Mouse (Mus musculus): ENCODE measurements around the gene Pakap.
"Not testable (repeated sequence)": the region's sequence is repeated elsewhere in the genome, so short reads cannot be mapped to it uniquely, and the experiment has no call there.

Gene Pakap

DNA sequence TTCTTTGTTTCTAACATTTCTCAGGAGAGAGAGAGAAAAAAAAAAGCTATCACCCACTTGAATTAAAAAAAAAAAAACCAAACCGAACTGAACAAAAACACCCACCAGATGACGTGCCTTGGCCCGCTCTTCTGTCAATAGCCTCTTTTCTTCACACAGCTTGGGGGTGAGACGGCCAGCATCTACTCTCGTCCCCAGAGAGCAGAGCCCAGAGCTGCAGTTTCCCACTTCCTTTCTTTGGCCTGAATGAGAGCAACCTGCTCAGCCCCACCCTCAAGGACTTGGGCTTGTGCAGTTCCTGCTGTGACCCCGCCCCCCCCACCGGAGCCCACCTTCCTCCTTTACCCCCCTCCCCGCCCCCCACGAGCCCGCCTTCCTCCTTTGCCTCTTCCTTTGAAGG, 299.5 kb downstream of the Pakap start:
- no peak for DNase-seq (ENCODE audit: low spot score in 2 of 2)

DNA sequence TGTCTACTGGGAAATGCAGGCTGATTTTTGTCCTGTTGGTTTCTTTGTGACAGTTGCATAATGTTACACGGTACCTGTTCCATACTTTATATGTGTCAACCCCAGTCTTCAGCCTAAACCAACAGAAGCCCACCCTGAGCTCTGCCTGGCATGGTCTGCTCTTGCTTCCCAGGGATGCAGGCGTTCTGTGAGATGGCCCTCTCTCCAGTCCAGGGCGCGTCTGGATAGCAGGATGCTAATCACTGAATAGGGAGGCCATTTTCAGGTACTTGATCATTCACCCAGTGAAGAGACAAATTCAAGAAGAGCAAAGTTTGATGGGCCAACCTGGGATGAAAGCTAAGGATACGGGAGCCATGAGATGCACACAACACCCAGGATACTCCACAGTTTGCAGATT, 311.2 kb downstream of the Pakap start:
- DNase-seq (ENCODE audit: low spot score in 2 of 2) = no peak

DNA sequence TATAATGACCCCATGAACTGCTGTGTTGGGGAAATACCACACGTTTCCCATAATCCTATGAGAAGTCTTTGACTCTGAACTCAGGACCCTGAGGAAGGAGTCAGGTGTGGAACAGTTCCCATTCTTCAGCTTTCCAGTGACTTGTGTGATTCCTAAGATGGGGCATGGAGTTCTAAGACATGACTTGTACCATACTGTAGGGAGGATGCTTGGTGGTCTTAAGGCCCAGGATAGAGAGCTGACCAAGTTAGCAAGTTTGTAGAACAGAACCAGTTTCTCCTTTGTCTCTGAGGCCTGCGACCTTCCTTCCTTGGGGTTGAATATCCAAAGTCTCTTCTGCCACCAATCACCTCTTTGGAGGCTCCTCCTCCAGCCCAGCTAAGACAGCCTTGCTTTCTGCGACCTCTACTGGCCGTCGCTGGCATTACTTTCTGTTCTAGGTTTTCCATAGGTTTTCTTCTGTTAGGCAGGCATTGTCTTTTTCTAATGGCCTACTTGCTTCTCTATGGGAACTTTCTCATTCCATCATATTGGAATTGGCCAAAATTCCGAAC, 311.9 kb downstream of the Pakap start:
- peak; percentile 79 to 82 for DNase-seq (ENCODE audit: low spot score in 2 of 2)

DNA sequence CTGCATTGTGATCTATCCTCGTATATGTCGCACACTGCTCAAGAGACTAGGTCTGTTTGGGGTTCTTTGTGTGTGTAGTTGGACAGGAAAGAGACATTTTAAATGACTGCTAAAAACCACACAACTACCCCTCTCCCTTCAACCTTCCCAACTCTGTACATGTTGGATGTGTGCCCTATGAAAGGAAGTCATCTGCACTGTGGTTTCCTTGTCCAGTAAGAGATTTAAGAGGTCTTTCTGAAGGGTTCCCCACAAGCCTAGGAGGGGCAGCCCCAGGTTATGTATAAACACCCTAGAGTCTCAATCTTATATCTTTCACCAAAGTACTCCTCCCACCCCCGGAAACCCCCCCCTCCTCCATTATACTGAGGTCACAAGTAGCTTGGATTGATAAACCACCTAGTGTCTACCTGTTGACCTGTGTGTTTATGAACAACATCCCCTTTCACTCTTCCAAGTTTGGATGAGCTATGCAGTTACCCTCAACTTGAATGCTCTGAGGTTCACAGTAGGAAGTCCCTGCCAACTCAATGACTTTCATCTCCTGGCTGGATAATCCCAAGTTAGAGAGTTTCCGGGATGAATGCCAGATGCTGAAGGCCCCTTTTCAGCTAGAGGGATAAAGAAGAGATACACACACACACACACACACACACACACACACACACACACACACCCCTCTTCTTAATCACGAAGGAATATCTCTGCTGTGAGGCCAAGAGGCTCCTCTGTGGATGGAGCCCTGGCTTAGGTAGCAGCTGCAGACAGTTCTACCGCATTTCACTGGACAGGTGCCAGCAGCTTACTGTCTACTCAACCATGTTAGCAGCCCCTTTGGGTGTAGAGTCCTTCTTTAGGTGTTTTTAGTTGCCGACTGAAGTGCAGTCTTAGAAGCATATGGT, 315.8 kb downstream of the Pakap start:
- DNase-seq (ENCODE audit: low spot score in 2 of 2) = no peak

DNA sequence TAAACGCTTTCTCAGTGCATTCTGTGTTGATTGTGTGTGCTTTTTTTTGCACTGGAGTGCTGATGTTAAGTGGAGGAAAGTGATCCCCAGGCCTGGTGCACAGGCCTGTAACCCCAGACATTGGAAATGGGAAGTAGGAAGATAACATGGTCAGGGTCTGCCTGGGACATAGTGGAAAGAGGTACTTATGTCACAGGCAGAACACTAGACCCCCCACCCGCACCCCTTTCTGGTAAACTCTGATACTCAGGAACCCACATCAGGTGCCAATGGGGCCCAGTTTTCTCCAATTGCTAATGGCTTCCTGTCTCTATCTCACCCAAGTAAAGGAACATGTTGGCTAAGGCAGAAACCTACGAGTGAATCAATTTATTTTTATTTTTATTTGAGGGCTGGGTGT, 316.5 kb downstream of the Pakap start:
- no peak for DNase-seq (ENCODE audit: low spot score in 2 of 2)

DNA sequence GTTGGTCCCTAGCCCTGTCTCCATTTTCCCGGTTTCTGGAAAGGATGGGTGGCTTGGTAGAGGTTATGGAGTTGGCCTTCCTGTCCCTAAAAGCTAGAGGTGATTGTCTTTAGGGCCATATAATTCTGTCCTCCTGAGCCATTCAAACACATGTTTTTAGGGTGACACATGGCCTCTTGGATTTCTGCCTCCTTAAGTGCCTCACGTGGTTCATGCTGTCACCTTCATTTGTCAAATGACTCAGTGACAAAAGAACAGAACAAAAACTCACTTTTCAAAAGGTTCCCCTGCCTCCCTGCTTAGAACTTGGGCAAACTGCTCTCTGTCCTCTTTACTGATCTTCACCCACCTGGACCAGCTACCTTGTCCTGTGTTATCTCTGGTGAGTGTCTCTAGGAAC, 317.2 kb downstream of the Pakap start:
- no peak for DNase-seq (ENCODE audit: low spot score in 2 of 2)

DNA sequence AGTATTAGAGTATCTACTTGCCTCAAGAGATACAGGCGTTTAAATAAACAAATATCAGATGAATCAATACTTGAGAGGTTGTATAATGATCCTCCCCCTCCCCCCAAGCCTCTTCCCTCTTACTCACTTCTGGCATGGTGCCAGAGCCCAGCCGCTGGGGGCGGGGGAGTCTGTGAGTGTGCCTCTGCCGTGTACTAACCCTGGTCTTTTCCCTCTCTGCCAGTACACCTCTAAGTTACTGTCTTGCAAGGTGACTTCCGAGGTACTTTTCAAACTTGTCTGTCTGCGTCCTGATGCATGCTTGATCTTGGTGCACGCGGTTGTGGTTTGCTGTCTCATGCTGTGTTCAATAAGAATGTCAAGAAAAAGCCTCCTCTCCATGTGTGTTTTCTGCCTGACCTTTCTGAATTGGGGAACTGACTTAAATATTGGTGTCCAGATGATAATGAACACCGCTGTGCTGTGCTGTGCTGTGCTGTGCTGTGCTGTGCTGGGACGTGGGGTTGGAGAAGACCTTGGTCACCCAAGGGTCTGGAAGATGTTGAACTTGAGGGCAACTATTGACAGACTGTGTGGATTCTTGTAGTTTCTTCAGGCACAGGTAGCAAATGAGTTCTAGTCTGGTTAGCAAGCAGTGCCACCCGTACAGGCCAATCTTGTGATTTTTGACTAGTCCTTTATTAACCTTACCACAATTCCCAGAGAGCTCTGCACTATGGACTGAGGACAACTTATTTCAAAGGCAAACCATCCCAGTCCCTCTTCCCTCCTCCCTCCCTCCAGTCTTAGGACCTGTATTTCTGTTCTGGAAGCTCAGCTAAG, 318.3 kb downstream of the Pakap start:
- DNase-seq (ENCODE audit: low spot score in 2 of 2) = no peak

DNA sequence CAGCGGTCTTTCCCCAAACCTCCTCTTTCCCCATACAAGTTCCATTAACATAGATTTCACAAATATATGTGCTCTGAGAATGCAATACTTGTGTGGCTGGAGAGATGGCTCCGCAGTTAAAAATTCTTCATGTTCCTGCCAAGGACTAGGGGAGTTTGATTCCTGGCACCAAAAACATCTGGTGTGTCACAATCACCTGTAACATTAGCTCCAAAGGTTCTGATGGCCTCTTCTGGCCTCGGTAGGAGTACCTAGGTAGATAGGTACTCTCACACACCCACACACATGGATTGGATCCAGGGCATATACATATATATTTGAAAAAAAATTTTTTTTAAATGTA, 318.9 kb downstream of the Pakap start:
- DNase-seq (ENCODE audit: low spot score in 2 of 2) = no peak

DNA sequence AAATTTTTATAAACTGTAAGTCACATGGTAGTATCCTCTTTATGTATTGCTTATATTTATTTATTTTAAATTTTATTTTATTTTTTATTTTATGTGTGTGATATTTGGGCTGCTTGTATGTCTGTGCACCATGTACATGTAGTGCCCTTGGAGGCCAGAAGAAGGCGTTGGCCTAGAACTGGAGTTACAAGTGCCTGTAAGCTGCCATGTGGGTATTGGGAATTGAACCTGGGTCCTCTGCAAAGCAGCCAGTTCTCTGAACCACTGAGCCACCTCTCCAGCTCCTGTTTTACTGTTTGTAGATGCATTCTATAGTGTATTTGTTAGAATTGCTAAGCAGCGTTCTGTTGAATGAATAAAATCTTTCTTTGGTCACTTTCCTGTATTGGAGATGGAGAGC, 320.3 kb downstream of the Pakap start:
- no peak for DNase-seq (ENCODE audit: low spot score in 2 of 2)

DNA sequence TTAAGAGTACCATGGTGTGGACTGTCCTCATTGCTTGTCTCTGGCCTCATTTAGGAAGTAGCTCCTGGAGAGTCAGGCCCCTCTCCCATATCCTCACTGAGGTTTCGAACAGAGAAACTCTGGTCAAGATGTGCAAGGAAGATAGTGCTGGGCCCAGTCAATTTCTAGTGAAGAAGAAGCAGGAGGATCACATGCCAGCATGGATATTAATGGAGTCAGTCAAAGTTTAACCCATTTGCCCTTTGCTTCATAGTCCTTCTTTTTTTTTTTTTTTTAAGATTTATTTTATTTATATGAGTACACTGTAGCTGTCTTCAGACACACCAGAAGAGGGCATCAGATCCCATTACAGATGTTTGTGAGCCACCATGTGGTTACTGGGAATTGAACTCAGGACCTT, 321.0 kb downstream of the Pakap start:
- DNase-seq (ENCODE audit: low spot score in 2 of 2) = not testable (repeated sequence)

DNA sequence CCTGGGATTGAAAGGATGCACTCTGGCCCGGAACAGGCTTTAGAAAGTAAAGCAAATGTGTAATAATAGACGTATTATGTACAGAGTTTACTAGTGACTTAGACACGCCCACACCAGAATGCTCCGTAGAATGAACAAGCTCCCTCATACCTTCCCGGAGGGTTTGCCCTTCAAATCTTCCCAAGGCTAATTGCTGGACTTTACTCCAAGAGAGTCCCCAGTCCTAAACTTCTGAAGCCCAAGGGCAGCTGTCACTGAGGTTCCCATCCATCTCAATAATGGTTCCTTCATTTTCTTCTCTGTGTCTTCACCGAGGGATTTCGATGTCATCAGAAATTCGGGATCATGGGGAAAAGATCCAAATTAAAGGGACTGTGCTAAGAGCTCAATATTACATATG, 321.8 kb downstream of the Pakap start:
- DNase-seq (ENCODE audit: low spot score in 2 of 2) = no peak

DNA sequence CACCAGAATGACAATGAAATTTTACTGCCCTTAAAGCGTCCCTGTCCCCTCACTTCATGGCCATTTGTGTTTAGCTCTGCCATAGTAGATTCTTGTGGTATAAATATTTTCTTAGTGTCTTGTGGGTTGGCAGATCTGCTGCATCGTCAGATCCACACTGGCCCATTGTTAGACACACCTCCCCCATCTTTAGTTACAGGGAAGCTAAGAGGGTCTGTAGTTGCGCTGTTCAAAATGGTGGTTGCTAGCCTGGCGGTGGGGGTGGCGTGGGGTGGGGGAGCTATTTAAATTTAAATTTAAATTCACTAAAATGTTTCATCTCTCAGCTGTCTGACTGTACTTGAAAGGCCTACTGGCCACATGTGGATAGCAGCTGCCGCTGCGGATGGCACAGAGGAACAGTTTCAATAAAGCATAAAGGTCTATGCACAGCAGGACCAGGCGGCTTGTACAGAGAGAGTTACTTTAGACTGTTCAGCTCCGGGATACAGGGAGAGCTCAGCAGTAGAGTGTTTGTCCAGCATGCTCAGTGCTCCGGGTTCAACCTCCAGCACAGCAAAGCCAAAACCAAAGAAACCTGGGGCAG, 324.1 kb downstream of the Pakap start:
- DNase-seq (ENCODE audit: low spot score in 2 of 2) = no peak

DNA sequence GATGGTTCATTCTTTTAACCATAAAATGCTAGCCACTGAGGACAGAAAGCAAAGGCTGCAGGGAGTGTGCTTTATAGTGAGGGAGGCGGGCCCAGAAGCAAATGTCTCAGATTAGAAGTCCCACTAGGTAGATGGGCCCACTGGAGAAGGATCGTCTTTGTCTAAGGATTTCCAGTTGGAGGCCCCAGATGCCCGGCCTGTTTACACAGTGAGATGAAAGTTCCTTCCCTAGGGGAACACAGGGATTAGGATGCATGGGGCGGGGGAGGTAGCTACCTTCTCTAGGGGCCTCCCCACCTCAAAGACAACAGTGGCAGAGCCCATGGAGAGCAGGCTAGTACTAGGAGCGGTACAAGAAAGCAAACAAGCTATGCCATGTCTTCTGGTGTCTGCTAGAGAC, 327.2 kb downstream of the Pakap start:
- no peak for DNase-seq (ENCODE audit: low spot score in 2 of 2)

DNA sequence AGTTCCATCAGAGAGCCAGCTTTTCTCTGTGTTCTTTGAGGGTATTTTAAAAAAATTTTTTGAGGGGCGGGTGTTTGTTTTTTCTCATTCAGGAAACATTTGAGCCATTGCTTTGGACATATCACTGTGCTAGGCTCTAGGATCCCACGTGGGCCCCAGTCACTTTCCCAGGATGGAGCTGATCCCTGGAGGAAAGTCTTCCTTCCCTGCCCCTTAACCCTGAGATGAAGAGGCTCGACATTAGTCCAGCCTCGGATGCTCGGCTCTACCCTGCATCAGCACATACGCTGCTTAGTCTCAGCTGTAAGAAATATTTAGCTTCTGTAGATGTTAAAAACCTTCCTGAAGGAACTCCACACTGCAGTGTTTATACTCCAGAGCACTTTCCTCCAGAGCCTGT, 327.9 kb downstream of the Pakap start:
- DNase-seq (ENCODE audit: low spot score in 2 of 2) = no peak

DNA sequence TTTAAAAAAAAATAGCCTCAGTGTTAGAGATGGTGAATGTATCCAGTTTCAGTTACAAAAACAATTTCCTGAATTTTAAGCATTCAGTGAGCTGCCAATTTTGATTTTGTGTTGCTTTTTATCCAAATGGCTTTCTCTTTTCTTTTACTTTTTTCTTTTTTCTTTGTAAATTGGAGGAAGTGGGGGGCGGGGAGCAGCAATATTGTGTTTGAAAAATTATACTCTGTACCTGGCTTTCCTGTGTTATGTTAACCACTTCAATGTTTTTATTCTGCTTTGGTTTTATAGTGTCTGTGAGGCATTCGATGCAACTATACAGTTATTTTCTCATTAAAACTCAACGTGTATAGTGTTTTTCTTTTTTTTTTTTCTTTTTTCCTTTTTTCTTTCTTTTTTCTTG, 328.7 kb downstream of the Pakap start:
- no peak for DNase-seq (ENCODE audit: low spot score in 2 of 2)

DNA sequence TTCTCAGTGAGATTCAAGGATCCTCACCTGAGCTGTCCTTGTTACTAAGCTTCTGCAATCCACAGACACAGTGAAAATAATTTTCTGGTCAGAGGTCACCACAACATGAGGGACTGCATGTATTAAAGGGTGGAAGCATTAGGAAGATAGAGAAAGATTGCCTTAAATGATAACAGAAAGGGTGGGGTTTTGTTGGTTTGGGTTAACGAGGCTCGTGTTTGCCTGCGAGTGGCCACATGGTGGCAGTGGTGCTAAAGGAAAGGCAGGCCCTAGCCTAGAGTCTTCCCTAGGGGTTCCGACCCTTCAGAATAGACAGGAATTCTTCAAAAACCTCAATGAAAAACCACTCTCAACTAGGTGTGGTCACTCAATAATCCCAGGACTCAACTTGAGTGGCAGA, 333.2 kb downstream of the Pakap start:
- DNase-seq (ENCODE audit: low spot score in 2 of 2) = no peak

DNA sequence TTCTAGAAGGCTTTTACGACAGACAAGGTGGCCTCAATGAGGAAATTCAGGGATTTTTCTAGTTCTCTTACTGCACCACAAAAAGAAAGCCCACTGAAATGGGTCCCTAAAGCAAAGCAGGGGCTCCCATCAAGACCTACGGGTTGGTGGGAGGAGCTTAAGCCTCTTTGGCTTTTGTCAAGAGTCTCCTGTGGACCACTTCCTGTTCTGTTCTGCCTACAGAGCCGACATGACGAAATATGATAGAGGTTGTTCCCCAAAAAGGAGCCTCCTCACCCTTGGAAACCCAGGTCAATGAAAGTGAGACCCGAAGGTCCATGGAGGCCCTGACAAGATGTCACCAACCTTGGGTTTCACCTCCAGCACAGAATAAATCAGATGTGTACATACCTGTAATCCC, 334.6 kb downstream of the Pakap start:
- no peak for DNase-seq (ENCODE audit: low spot score in 2 of 2)

DNA sequence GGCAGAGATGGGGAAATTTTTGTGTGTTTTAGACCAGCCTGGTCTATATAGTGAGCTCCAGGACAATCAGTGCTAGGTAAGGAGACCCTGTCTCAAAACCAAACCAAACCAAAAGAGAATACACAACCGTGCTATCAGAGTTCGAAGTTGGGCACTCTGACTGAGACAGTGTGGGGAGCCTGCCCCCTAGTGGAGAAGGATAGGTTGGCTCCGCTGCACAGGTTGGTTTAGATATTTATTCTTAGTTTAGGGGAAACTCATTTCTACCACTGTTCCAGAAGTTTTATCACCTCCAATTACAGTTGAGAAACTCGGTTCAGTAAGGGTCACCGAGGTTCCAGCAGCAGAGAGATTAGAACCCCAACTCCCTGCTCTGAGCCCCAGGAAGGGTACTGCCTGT, 336.2 kb downstream of the Pakap start:
- DNase-seq (ENCODE audit: low spot score in 2 of 2) = peak; percentile 51 to 56

DNA sequence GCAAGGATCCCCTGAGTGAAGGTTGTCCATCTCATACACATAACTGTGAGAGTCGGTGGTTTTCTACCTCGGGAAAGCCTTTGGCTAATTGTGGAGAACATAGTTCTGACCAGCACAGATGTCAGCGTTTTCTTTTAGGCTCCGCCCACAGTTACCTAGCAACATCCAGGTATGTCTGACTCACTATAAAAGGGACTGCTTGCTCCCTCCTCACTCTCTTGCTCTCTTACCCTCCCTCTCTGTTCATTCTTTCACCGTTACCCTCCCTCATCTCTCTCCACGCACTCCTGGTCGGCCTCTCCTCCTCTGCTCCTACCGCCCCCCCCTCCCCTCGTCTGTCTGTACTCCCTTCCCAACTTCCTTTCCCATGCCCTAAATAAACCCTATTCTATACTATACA, 336.7 kb downstream of the Pakap start:
- no peak for DNase-seq (ENCODE audit: low spot score in 2 of 2)

DNA sequence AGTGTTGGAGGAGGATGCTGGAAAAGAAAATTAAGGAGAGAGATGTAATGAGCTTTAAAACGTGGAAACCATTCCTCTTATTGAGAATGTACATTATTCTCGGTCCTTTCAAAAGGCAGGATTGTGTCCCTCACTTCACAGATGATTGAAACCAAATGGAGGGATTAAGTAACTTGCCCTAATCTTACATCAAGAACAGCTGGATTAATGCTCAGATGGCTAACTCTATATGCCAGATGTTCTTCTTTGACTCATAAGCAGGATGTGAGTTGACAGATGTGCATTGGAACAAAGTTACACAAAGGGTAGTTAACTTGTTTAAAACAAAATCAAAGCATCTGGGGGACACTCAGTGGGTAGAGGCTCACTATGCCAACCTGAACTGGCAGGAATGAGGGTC, 338.7 kb downstream of the Pakap start:
- no peak for DNase-seq (ENCODE audit: low spot score in 2 of 2)

DNA sequence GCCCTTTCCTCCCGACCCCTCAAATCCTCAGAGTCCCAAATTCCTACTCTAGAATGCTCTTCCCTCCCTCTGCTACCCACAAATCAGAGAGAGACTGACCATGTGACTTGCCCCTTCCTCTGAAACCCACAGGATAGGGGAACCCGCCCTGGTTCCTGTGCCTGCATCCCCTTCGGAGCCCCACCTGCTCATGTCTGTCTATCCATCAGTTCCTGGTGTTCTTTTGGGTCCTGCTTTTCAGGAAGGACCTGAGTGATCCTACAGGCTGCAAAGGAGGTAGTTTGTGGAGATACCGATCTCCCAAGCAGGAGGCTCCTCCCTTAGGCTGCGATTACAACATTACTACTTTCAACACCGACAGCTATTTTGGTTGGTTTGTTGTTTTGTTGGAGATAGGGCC, 340.9 kb downstream of the Pakap start:
- DNase-seq (ENCODE audit: low spot score in 2 of 2) = no peak

DNA sequence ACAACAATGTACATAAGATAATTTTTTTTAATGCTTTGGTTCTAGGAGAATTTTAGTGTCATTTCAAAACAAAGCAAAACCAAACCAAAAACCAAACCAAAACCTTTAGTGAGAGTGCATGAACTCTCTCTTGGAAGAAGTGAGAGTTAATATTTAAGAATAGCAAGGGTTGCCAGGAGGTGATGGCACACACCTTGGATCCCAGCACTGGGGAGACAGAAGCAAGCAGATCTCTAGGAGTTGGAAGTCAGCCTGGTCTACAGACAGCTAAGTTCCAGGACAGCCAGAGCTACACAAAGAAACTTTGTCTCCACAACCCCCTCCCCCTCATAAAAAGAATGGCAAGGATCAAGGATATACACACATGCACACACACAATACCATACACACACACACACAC, 345.0 kb downstream of the Pakap start:
- DNase-seq (ENCODE audit: low spot score in 2 of 2) = no peak

Data from frontal cortex, postnatal 25 days (tissue).